Mouse (Mus musculus) kidney, embryonic 16.5 days (tissue): ENCODE results near the gene Cacna1a. TPM values are rescaled to one million over a fixed set of nuclear protein-coding genes. Genes with fewer than 3 reads are reported as not detected.

Experiments used
- ATAC-seq: fragments of 200-750 bp; cut with Nextera tagmentation; 2 replicates; pipeline ENCODE4 v1.8.0; 2017; ENCODE audit warnings: moderate TSS enrichment; ENCODE audit not compliant: low FRiP score, low TSS enrichment
- H3K27ac ChIP-seq: fragments of 300-500 bp; sonication (generic); 2 replicates; pipeline ENCODE4 v1.5.1; 2014; ENCODE audit warnings: low read length
- H3K27me3 ChIP-seq: fragments of 300-500 bp; sonication (generic); 2 replicates; pipeline ENCODE4 v1.6.1; 2014; ENCODE audit warnings: low read length, control low read depth, mixed read lengths; ENCODE audit not compliant: insufficient read depth
- H3K36me3 ChIP-seq: fragments of 300-500 bp; sonication (generic); 2 replicates; pipeline ENCODE4 v1.6.1; 2014; ENCODE audit warnings: low read length, control low read depth, mixed read lengths; ENCODE audit not compliant: insufficient read depth
- H3K4me1 ChIP-seq: fragments of 300-500 bp; sonication (generic); 2 replicates; pipeline ENCODE4 v1.6.1; 2014; ENCODE audit warnings: low read length, control low read depth, mixed read lengths; ENCODE audit not compliant: insufficient read depth
- H3K4me2 ChIP-seq: fragments of 300-500 bp; sonication (generic); replicated peaks from 2 replicates; pipeline ENCODE4 v1.6.1; 2014; ENCODE audit warnings: low read depth, low read length
- H3K4me3 ChIP-seq: fragments of 300-500 bp; sonication (generic); 2 replicates; pipeline ENCODE4 v1.5.1; 2014; ENCODE audit warnings: mild to moderate bottlenecking, low read length
- H3K9ac ChIP-seq: fragments of 300-500 bp; sonication (generic); replicated peaks from 2 replicates; pipeline ENCODE4 v1.6.1; 2014; ENCODE audit warnings: low read length
- H3K9me3 ChIP-seq: fragments of 300-500 bp; sonication (generic); 2 replicates; pipeline ENCODE4 v1.6.1; 2016; ENCODE audit warnings: low read length, control low read depth
- WGBS: fragments of 180-500 bp; shearing (Covaris S2); extraction: QIAGEN DNeasy Blood & Tissue Kit; methylation state at CpG from one replicate; pipeline ENCODE4 v1.1.7; 2014; 5-methylcytosine and 5-hydroxymethylcytosine counted together
- polyA plus RNA-seq: library from polyadenylated mRNA; unstranded; fragments of >200 nt; fragmentation: Nextera tagmentation; extraction: Ambion mirVana; gene quantifications from 2 replicates; pipeline ENCODE4 v1.2.1, GENCODE M21; 2015

The Cacna1a gene
- polyA plus RNA-seq, 1 experiment from 2014 or later, result 2.0 TPM

GRCm38 (mm10) chr8:84641578-84642361 is 253.5 kb downstream of the Cacna1a start:
- H3K9ac ChIP-seq, result no peak overlapping the region
- whole genome bisulfite sequencing, result 60% methylated on average over 1 of the region's 1 CpGs

GRCm38 (mm10) chr8:84643019-84643418 is 254.8 kb downstream of the Cacna1a start:
- Histone ChIP-seq H3K4me1 (peaks cover 7% of the 10 kb centered on the region), H3K4me3 (no peak overlapping the region), H3K9ac (no peak overlapping the region), H3K27me3 (no peaks in the 10 kb centered on the region), H3K36me3 (no peaks in the 10 kb centered on the region), H3K4me2 (no peak overlapping the region), H3K27ac (no peak overlapping the region), H3K9me3 (no peaks in the 10 kb centered on the region)
- no peak for ATAC-seq
- WGBS, result 69% methylated on average over 5 of the region's 5 CpGs

More at GRCm38 (mm10) chr8:84641578-84642361, 253.5 kb downstream of the Cacna1a start:
- Histone ChIP-seq H3K9me3 (no peaks in the 10 kb centered on the region), H3K4me3 (no peak overlapping the region), H3K27me3 (no peaks in the 10 kb centered on the region), H3K36me3 (no peaks in the 10 kb centered on the region), H3K4me2 (no peak overlapping the region), H3K27ac (no peak overlapping the region), H3K4me1 (peaks cover 10% of the 10 kb centered on the region)
- ATAC-seq, result no peak

GRCm38 (mm10) chr8:84646800-84647199 is 258.6 kb downstream of the Cacna1a start:
- no peak for ATAC-seq
- H3K27ac ChIP-seq, result no peak overlapping the region
- H3K4me2 ChIP-seq, result no peak overlapping the region
- H3K36me3 ChIP-seq, result no peaks in the 10 kb centered on the region
- no peaks in the 10 kb centered on the region for H3K9me3 ChIP-seq
- WGBS, result 53% methylated on average over 6 of the region's 6 CpGs
- H3K4me3 ChIP-seq, result no peak overlapping the region
- H3K4me1 ChIP-seq, result peaks cover 3% of the 10 kb centered on the region; the same call in 1 of the 2 replicates
- no peak overlapping the region for H3K9ac ChIP-seq
- H3K27me3 ChIP-seq, result no peaks in the 10 kb centered on the region

- Histone ChIP-seq H3K36me3 (no peaks in the 10 kb centered on the region), H3K27me3 (no peaks in the 10 kb centered on the region), H3K27ac (no peak overlapping the region), H3K4me1 (peaks cover 3% of the 10 kb centered on the region; the same call in 1 of the 2 replicates), H3K9ac (peak overlapping the region; percentile 6; the same call in 1 of the 2 replicates), H3K4me2 (peak overlapping the region; percentile 40), H3K4me3 (peak overlapping the region; percentile 4), H3K9me3 (no peaks in the 10 kb centered on the region)
- ATAC-seq, result peak; percentile 78
- WGBS, result 3% methylated on average over 14 of the region's 14 CpGs
Observed at GRCm38 (mm10) chr8:84647461-84647901, 259.2 kb downstream of the Cacna1a start.

GRCm38 (mm10) chr8:84650213-84650612 is 262.0 kb downstream of the Cacna1a start:
- H3K9ac ChIP-seq, result no peak overlapping the region
- H3K4me1 ChIP-seq, result peaks cover 9% of the 10 kb centered on the region
- H3K27me3 ChIP-seq, result no peaks in the 10 kb centered on the region
- no peak overlapping the region for H3K27ac ChIP-seq
- H3K4me3 ChIP-seq, result no peak overlapping the region
- H3K9me3 ChIP-seq, result no peaks in the 10 kb centered on the region
- 57% methylated on average over 3 of the region's 3 CpGs for WGBS
- ATAC-seq, result 0 out of 2 replicates have a peak, but pooled peaks have one; percentile 3
- no peaks in the 10 kb centered on the region for H3K36me3 ChIP-seq
- no peak overlapping the region for H3K4me2 ChIP-seq

GRCm38 (mm10) chr8:84653092-84653631 is 264.9 kb downstream of the Cacna1a start:
- Histone ChIP-seq H3K27ac (peak overlapping the region; percentile 51), H3K4me1 (peaks cover 36% of the 10 kb centered on the region), H3K4me3 (0 out of 2 replicates have a peak overlapping the region, but pooled peaks have one; percentile 6), H3K36me3 (no peaks in the 10 kb centered on the region), H3K27me3 (no peaks in the 10 kb centered on the region), H3K9me3 (no peaks in the 10 kb centered on the region), H3K4me2 (no peak overlapping the region), H3K9ac (no peak overlapping the region)
- ATAC-seq, result no peak
- WGBS, result 38% methylated on average over 9 of the region's 9 CpGs

- WGBS, result 41% methylated on average over 4 of the region's 4 CpGs
- H3K27me3 ChIP-seq, result no peaks in the 10 kb centered on the region
- peak overlapping the region; percentile 99 for H3K27ac ChIP-seq
- H3K9ac ChIP-seq, result no peak overlapping the region
- H3K36me3 ChIP-seq, result no peaks in the 10 kb centered on the region
- no peak overlapping the region for H3K4me2 ChIP-seq
- peaks cover 42% of the 10 kb centered on the region for H3K4me1 ChIP-seq
- no peak for ATAC-seq
- no peaks in the 10 kb centered on the region for H3K9me3 ChIP-seq
- H3K4me3 ChIP-seq, result no peak overlapping the region
Observed at GRCm38 (mm10) chr8:84654597-84654996, 266.4 kb downstream of the Cacna1a start.

- WGBS, result under 1% methylated on average over 14 of the region's 15 CpGs
- H3K36me3 ChIP-seq, result no peaks in the 10 kb centered on the region
- peak; percentile 72 for ATAC-seq
- no peaks in the 10 kb centered on the region for H3K27me3 ChIP-seq
- peaks cover 47% of the 10 kb centered on the region for H3K4me1 ChIP-seq
- H3K27ac ChIP-seq, result peak overlapping the region; percentile 99
- H3K9me3 ChIP-seq, result no peaks in the 10 kb centered on the region
- H3K4me3 ChIP-seq, result peak overlapping the region; percentile 53
- peak overlapping the region; percentile 77 for H3K4me2 ChIP-seq
- H3K9ac ChIP-seq, result peak overlapping the region; percentile 82
Observed at GRCm38 (mm10) chr8:84655336-84656190, 267.3 kb downstream of the Cacna1a start.

GRCm38 (mm10) chr8:84656191-84656525 is 267.9 kb downstream of the Cacna1a start:
- H3K27ac ChIP-seq, result peak overlapping the region; percentile 99
- ATAC-seq, result peak; percentile 21; the same call in 1 of the 2 replicates
- H3K4me2 ChIP-seq, result peak overlapping the region; percentile 77
- H3K9ac ChIP-seq, result peak overlapping the region; percentile 82
- H3K4me1 ChIP-seq, result peaks cover 47% of the 10 kb centered on the region
- no peaks in the 10 kb centered on the region for H3K36me3 ChIP-seq
- WGBS, result under 1% methylated on average over 10 of the region's 10 CpGs
- no peaks in the 10 kb centered on the region for H3K27me3 ChIP-seq
- no peaks in the 10 kb centered on the region for H3K9me3 ChIP-seq
- peak overlapping the region; percentile 53 for H3K4me3 ChIP-seq
